Mouse (Mus musculus): ENCODE measurements at regions not wholly inside any gene's neighbourhood (a gene's known extent, or its start where the extent isn't known, plus 50 kb on each side); places are given as distances from the start of the nearest gene placed in this dataset.

GRCm38 (mm10) chr15:28560035-28560434 lies 356.5 kb downstream of the Dnah5 start:
- no peak for DNase-seq

- DNase-seq = no peak
These were observed 391.7 kb downstream of the Dnah5 start for GRCm38 (mm10) chr15:28595294-28595693.

- no peak for DNase-seq
These were observed 392.2 kb downstream of the Dnah5 start for GRCm38 (mm10) chr15:28595725-28596124.

- no peak for DNase-seq
These were observed 396.6 kb downstream of the Dnah5 start for GRCm38 (mm10) chr15:28600132-28600531.

GRCm38 (mm10) chr15:28615662-28616061 lies 412.1 kb downstream of the Dnah5 start:
- peak; percentile 29 for DNase-seq

- no peak for DNase-seq
These were observed 436.8 kb downstream of the Dnah5 start for GRCm38 (mm10) chr15:28640349-28640748.

GRCm38 (mm10) chr15:28645122-28645521 lies 441.6 kb downstream of the Dnah5 start:
- no peak for DNase-seq

- no peak for DNase-seq
These were observed 450.4 kb downstream of the Dnah5 start for GRCm38 (mm10) chr15:28653996-28654395.

- no peak for DNase-seq
These were observed 460.5 kb downstream of the Dnah5 start for GRCm38 (mm10) chr15:28663847-28664602.
